Mouse (Mus musculus) adrenal gland, postnatal 4 days (tissue): ENCODE data around the gene Tmem94. TPM values are rescaled to one million over a fixed set of nuclear protein-coding genes. Genes with fewer than 3 reads are reported as not detected.

Experiments
- microRNA-seq: library from miRNA; unstranded; fragments of <30 nt; microRNA quantifications from one replicate; pipeline ENCODE4 v1.2.0, GENCODE M21; 2021
- total RNA-seq, 2 experiments: library from RNA; stranded (reverse); gene quantifications; 2 replicates each; pipeline ENCODE4 v1.2.3; 2021

The Tmem94 gene
- total RNA-seq, 2 experiments from 2014 or later = 67.4 to 71.0 TPM

Small RNA genes lying within 50 kb of the gene (microRNA-seq; reads per million reads assigned to microRNA genes)
- gene Mir5621 = not detected

Other genes with a start within 250 kb of the Tmem94 start
- gene Sumo2, start 229.2 kb upstream of the Tmem94 start, total RNA-seq = 100 to 1,000 TPM; 361 to 374 TPM
- 10 to 100 TPM; 68.9 to 73.6 TPM for gene Nup85, start 201.0 kb upstream of the Tmem94 start, total RNA-seq
- 10 to 100 TPM; 72.9 to 77.3 TPM for gene Mrps7, start 161.5 kb upstream of the Tmem94 start, total RNA-seq
- 10 to 100 TPM; 29.1 to 34.6 TPM for gene Gga3, start 161.4 kb upstream of the Tmem94 start, total RNA-seq
- 100 to 1,000 TPM; 150 to 165 TPM for gene Mif4gd, start 152.5 kb upstream of the Tmem94 start, total RNA-seq
- 10 to 100 TPM; 58.4 to 69.9 TPM for gene Slc25a19, start 137.1 kb upstream of the Tmem94 start, total RNA-seq
- gene Grb2, start 56.8 kb upstream of the Tmem94 start, total RNA-seq = 100 to 1,000 TPM; 116 to 135 TPM
- gene Caskin2, start 48.2 kb downstream of the Tmem94 start, total RNA-seq = 10 to 100 TPM; 59.9 to 61.1 TPM
- 10 to 100 TPM; 25.4 to 26.3 TPM for gene Tsen54, start 49.3 kb downstream of the Tmem94 start, total RNA-seq
- 10 to 100 TPM; 15.8 to 25.6 TPM for gene Llgl2, start 58.6 kb downstream of the Tmem94 start, total RNA-seq
- gene Myo15b, start 93.0 kb downstream of the Tmem94 start, total RNA-seq = 1 to 10 TPM; 1.1 to 6.8 TPM
- gene Smim5, start 134.5 kb downstream of the Tmem94 start, total RNA-seq = 1 to 10 TPM; 2.1 to 2.3 TPM
- gene Smim6, start 146.6 kb downstream of the Tmem94 start, total RNA-seq = 1 to 10 TPM in 1 of 2 experiments, not detected in 1; 1.8 TPM
- gene Sap30bp, start 167.8 kb downstream of the Tmem94 start, total RNA-seq = 10 to 100 TPM; 44.9 to 51.5 TPM
- gene Recql5, start 168.0 kb downstream of the Tmem94 start, total RNA-seq = 10 to 100 TPM; 28.6 to 28.8 TPM
- 1 to 10 TPM; 5.0 to 8.7 TPM for gene Itgb4, start 209.3 kb downstream of the Tmem94 start, total RNA-seq
- gene Galk1, start 247.3 kb downstream of the Tmem94 start, total RNA-seq = 10 to 100 TPM; 70.2 to 88.6 TPM